Mouse (Mus musculus) cortical plate, adult 2 months (tissue): ENCODE results near the gene Tnrc6a. TPM values are rescaled to one million over a fixed set of nuclear protein-coding genes. Genes with fewer than 3 reads are reported as not detected.
"Not testable (repeated sequence)": the region's sequence is repeated elsewhere in the genome, so short reads cannot be mapped to it uniquely, and the experiment has no call there.

Experiments
- H3K27ac ChIP-seq: fragments of 200-500 bp; 2 replicates; pipeline ENCODE4 v1.5.1; 2012; ENCODE audit warnings: low read length, control low read depth, inconsistent platforms; ENCODE audit not compliant: insufficient read depth
- H3K4me1 ChIP-seq: fragments of 200-500 bp; 2 replicates; pipeline ENCODE4 v1.6.1; 2011; ENCODE audit warnings: low read length; ENCODE audit not compliant: control insufficient read depth, insufficient read depth
- H3K4me3 ChIP-seq: fragments of 200-500 bp; 2 replicates; pipeline ENCODE4 v1.5.1; 2011; ENCODE audit warnings: mild to moderate bottlenecking, low read length, control low read depth; ENCODE audit not compliant: insufficient read depth
- CTCF ChIP-seq: fragments of 200-500 bp; IDR thresholded peaks from 2 replicates; pipeline ENCODE4 v1.5.1; 2011; ENCODE audit warnings: mild to moderate bottlenecking, control low read depth, low read length; ENCODE audit not compliant: insufficient read depth; ENCODE audit errors: extremely low read depth
- POLR2A ChIP-seq: fragments of 200-500 bp; IDR thresholded peaks from 2 replicates; pipeline ENCODE4 v1.6.1; 2011; ENCODE audit warnings: mild to moderate bottlenecking, low read length, control low read depth; ENCODE audit not compliant: insufficient read depth; ENCODE audit errors: extremely low read depth
- polyA plus RNA-seq: library from polyadenylated mRNA; depleted of rRNA; stranded (reverse); fragments of >200 nt; gene quantifications from 2 replicates; pipeline ENCODE4 v1.2.3, GENCODE M21; 2012; rRNA removed

Tnrc6a gene
- 55.6 and 56.1 TPM in 2 replicates for polyA plus RNA-seq

DNA sequence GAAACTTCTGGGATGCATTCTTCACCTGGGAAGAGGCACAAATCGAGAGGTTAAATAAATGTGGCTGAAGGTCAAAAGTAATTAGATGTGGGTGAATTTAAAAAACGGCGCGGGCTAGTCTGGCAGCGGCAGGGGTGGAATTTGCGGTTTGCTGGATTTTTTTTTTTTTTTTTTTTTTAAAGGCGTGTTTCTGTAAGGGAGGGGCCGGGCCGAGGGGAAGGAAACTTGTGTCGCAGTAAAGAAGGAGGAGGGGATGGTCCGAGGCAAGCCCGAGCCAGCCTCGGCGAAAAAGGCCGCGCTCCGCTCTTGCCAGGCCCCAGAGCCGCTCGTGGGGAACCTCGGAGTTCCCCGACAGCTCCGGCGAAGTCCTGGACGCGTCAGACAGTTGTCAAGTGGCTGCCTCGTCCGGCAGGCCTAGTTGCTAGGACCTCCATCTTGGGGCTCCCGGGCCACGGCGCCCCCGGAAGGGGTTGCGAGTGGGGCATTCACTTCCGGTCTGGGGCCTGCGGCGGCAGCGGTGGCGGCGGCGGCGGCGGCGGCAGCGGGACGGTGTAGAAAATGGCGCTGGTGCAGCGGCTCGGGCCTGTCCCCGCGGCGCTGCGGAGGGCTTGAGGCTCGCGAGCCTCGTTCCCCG, at the start of gene Tnrc6a:
TSS of gene Tnrc6a (plus strand) at position 221 of the 634 bp plus-strand sequence.
- Histone ChIP-seq H3K4me3 (peak within 1 kb of the TSS; percentile 77), H3K27ac (peak within 1 kb of the TSS; percentile 100), H3K4me1 (no peaks in the 10 kb centered on the region; the same call in 1 of the 2 replicates)
- TF ChIP-seq CTCF, result no peak
- TF ChIP-seq POLR2A, result peak; percentile 73

DNA sequence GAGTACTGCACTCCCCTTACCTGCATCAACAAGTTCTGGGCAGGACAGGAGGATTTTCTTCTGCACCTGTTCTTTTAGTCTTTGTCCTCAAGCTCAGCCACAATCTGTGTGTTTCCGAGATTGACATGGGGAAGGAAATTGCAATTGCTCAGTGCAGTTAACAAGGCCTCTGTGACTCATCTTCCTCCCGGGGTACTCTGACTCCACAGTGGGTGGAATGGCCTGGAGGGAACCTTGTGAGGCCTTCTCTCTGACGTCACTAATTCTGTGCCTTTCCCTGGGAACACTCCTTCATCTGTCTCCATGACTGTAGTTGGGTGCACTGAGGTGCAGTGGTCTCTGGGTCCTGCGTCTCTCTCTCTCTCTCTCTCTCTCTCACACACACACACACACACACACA, 41.4 kb upstream of the Tnrc6a start:
- H3K4me3 ChIP-seq, result no peak overlapping the region
- H3K27ac ChIP-seq, result no peak overlapping the region
- no peak for TF ChIP-seq CTCF
- no peak for TF ChIP-seq POLR2A
- peaks cover 7% of the 10 kb centered on the region; the same call in 1 of the 2 replicates for H3K4me1 ChIP-seq

DNA sequence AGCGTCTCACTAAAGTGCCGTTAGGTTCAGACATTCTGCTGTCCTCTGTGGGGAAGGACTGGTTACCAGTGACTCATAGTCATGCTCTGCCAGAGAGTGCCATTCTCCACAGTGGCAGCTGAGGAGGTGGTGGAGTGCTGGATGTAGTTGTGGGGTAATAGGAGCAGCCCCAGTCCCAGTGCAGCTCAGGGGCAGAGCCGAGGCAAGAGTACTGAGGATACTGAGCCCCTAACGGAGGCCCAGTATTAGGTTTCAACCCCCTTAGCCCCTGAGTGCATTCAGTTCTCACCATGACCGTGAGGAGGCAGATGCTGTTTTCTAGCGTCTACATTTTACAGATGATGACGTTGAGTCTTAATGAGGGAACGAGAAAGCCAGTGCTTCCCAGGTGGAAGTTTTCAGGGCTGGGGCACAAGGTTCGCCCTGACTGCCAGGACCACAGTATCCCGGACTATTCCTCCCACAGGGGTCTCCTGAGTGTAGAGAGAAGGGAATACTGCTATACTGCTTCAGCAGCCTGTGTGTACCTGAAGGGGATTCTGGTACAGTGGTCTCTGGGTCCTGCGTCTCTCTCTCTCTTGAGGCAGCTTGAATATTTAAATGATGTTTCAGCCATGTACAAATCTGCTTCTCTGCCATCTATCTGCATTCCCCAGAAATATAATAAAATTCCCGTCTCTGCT, 40.1 kb upstream of the Tnrc6a start:
- H3K4me1 ChIP-seq, result peaks cover 7% of the 10 kb centered on the region; the same call in 1 of the 2 replicates
- H3K27ac ChIP-seq, result peak overlapping the region; percentile 6; the same call in 1 of the 2 replicates
- no peak overlapping the region for H3K4me3 ChIP-seq
- TF ChIP-seq POLR2A (no peak), CTCF (no peak)

DNA sequence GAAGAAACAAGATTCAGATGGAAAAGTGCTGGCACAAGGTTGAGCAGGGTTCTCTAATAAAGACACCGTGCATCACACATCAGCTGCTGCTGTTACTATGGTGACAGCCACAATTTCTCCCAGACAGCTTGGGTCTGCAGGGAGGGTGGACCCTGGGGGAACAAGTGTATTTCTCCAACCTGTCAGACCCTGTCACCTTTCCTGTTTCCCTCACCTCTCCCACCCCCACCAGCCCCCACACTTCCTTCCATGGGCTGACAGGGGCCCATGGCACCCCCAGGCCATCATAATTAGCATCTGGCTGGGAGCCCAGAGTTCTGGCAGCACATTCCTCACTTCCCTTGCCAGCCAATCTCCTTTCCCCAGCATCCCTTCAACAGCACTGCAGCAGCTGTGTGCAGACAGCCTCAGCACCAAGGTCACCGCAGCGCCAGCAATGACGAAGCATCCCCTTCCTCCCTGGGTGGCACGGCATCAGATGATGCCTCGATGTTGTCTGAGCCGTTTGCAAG, 39.4 kb upstream of the Tnrc6a start:
- TF ChIP-seq POLR2A (no peak), CTCF (no peak)
- H3K27ac ChIP-seq, result peak overlapping the region; percentile 7; the same call in 1 of the 2 replicates
- H3K4me1 ChIP-seq, result peaks cover 7% of the 10 kb centered on the region; the same call in 1 of the 2 replicates

DNA sequence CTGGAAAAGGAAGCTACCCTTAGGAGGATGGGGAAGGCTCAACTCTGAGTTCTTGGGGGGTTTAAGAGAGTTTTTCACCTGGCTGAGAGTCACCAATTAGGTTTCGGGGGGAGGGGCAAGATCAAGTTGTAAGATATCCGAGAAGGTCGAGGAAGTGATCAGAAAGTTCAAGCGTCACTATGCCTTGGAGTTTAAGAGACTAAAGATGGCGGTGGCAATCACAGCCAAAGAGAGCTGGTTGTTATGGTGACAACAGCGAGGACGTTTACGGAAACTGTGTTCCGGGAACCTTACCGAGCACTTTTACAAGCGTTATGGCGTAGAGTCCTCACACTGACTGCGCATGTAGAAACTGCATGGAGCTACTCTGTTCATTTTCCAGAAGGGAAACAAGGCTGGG, 39.0 kb upstream of the Tnrc6a start:
- H3K27ac ChIP-seq, result peak overlapping the region; percentile 7
- no peak for TF ChIP-seq CTCF
- TF ChIP-seq POLR2A, result no peak
- 0 out of 2 replicates have a peak overlapping the region, but pooled peaks have one; percentile 0 for H3K4me3 ChIP-seq
- H3K4me1 ChIP-seq, result peaks cover 7% of the 10 kb centered on the region; the same call in 1 of the 2 replicates

More for the DNA sequence above, 39.4 kb upstream of the Tnrc6a start:
- 0 out of 2 replicates have a peak overlapping the region, but pooled peaks have one; percentile 0 for H3K4me3 ChIP-seq

DNA sequence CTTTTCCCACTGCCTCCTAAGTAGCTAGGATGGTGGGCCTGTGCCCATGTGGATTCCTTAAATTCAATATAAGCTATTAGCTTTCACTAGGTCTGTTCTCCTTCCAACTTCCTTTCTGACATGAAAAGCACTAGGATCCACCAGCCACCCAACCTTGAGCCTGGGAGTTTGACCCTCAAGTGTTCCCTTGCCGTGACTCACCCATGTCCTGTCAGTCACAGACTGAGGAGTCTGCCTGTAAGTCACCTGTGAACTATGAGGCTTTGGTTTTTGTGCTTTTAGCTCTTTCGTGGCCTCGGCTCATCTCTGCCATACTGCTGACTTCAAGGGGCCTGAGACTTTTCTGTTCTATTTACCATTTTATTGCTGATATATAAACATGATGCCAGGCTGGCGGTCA, 34.8 kb upstream of the Tnrc6a start:
- H3K27ac ChIP-seq, result no peak overlapping the region
- TF ChIP-seq POLR2A (no peak), CTCF (no peak)
- no peak overlapping the region for H3K4me3 ChIP-seq
- 0 out of 2 replicates have a peak, but pooled peaks cover 1% of the 10 kb centered on the region for H3K4me1 ChIP-seq

DNA sequence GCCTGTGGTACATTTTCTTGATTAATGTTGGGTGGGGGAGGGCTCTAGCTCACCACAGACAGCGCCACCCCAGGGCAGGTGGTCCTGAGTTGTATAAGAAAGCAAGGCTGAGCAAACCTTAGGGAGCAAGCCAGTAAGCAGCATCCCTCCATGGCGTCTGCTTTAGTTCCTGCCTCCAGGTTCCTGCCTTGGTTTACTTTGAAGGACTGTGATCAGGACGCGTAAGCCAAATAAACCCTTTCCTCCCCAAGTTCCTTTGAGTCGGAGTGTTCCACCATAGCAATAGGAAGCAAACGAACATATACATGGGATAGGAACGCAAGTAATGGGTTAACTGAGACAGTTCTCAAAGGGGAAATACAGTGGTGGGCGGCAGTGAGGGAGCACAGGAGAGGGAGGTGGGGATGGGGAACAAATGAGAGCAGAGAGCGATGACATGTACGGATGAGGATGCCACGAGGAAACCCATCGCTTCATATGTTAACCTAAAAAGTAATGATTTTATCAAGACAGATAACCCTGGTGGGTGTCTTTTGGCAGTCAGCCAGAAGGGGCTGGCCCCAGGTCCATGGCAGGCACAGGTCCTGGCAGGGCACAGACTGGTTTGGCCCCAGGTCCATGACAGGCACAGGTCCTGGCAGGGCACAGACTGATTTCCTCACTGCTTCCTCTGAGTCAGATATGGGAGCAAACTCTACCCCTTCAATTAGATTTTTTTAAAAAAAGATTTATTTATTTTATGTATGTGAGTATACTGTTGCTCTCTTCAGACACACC, 27.2 kb upstream of the Tnrc6a start:
- Histone ChIP-seq H3K4me3 (no peak overlapping the region), H3K27ac (no peak overlapping the region), H3K4me1 (peaks cover 4% of the 10 kb centered on the region; the same call in 1 of the 2 replicates)
- no peak for TF ChIP-seq CTCF
- no peak for TF ChIP-seq POLR2A

DNA sequence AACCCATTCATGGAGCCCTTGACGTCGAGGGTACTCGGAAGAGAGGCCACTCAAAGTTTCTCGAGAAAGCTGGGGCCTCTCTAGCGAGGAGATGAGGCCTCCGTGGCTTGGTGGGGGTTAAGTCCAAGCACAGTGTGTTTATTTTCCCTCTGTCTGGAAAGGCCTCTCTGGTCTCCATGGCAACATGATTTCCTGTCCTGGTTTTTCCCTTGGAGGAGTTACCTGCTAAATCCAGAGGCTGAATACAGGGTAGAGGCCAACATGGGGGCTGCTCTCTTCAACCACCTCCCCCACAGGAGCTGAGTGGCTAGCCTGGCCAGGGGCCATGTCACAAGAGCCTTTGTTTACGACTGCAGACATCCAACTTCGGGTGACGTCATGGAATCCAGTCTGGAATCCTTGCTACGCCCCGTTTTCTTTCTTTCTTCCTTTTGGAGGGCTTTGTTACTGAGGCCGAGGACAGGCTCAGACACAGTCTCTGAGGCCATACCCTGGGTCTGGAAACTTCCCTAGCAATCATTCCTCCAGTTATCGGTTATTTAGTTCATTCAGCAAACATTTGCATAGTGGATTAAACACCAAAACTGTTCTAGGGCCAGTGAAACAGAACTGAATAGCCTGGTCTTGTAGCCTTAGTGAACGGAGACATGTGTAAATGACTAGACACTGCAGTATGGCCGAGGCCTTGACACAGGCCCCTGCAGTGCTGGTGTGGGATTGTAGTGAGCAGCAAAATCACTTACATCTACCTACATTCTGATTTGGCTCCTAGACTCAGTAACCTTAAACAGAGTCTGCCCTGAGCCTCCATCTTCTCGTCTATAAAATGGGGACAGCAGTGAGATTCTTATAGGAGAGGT, 25.6 kb upstream of the Tnrc6a start:
- no peak overlapping the region for H3K4me3 ChIP-seq
- H3K27ac ChIP-seq, result no peak overlapping the region
- H3K4me1 ChIP-seq, result peaks cover 4% of the 10 kb centered on the region; the same call in 1 of the 2 replicates
- TF ChIP-seq POLR2A (no peak), CTCF (no peak)

DNA sequence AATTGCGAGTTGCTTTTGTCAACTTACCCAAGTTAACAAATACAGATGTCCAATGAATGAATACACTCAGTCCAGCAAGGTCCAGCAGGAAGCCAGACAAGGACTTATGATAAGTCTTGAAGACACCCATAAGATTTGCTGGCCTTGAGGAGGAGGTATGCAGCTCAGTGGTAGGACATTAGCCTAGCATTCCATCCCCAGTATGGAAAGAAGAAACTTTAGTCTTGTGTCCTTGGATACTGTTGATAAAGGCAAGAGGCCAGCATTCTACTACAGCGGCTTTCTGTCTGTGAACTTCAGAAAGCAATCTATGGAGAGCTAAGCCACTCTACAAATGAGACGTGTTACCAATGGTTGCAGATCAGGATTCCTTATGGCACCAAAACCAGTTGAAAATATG, 22.4 kb upstream of the Tnrc6a start:
- Histone ChIP-seq H3K27ac (no peak overlapping the region), H3K4me3 (no peak overlapping the region), H3K4me1 (peaks cover 4% of the 10 kb centered on the region; the same call in 1 of the 2 replicates)
- TF ChIP-seq CTCF, result no peak
- no peak for TF ChIP-seq POLR2A

DNA sequence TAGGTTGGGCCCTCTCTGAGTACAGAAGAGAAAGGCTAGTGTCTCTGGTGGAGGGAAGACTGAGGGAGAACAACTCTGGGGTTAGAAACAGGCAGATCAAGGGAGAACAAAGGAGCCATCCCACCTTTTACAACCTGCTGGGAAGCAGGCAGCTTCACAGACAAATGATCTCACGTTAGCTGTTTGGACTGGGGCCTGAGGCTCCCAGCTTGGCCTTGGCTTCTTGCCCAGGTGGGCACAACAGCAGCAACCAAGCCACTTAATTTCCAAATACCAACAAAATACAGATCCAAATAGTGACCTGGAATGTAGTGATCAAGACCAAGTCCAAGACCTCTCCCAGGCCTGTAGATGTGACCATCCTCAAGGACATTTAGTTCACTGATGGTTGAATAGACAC, 18.3 kb upstream of the Tnrc6a start:
- H3K4me3 ChIP-seq, H3K27ac ChIP-seq, H3K4me1 ChIP-seq: not testable (repeated sequence)
